Mouse (Mus musculus) liver, adult (tissue): ENCODE measurements around the gene Ipo11.

ENCODE experiments used
- GATA4 ChIP-seq: IDR thresholded peaks from 2 replicates; pipeline ENCODE4 v1.6.1; 2014; ENCODE audit warnings: mild to moderate bottlenecking, low read length; ENCODE audit not compliant: insufficient replicate concordance

Gene Ipo11

DNA sequence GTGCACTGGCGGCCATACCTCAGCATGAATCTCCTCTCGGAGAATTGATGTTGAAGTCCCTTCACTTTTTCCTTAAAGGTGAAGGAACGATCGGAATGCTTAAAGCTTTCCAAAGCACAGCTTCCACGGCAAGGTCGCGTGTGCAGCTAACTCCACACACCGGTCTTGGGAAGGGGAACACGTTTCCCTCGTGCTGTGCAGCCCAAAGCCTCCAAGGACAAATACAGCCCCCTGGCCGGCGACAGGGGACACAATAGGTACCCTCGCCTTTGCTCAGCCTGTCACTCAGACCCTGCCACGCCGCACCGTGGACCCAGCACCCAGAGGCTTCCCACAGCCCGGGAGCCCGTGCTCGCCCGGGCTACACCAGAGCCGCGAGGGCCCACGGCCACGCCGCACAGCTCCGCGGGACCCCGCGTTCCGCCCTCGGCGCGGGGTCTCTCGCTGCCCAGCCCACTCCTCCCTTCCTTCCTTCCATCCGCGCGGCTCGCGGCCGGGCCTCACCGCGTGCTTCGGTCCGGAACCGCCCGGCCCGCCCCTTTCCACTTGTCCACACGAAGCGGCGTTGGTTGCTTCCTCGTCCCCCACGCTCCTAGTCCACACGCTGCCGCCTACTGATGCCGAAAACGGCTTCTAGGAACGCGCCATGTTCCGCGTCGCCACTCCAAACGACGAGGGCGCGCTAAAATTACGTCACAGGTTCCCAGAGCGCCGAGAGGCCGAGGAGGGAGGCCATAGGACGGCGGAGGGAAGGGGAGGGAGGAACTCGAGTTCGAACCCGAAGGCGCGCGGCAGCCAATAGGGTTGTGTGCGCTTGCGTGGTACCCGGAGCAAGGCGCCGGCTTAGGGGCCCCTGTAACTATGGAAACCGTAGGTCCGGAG lies at the start of gene Ipo11:
Gene Ipo11 (minus strand): TSS at position 703 of the 882 bp plus-strand sequence.
- TF ChIP-seq GATA4, result peak; percentile 15; the same call in 1 of the 2 replicates

DNA sequence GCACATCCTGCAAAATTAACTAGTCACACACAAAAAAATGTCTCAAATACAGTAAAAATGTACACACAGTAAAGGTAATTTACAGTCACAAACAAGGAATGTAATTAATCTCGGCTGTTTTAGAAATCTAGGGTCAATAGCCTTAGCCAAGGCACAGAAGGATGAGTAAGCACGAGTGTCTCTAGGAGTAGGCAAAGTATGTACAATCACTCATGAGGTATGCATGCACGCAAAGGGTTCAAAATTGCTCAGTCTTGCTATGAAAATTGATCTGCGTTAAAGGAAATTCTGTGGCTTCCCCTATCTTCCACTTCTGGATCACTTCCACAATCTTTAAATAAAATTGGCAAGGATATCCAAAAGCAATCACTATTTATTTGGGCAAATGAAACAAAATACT lies 24.7 kb upstream of the Ipo11 start:
- TF ChIP-seq GATA4, result no peak

DNA sequence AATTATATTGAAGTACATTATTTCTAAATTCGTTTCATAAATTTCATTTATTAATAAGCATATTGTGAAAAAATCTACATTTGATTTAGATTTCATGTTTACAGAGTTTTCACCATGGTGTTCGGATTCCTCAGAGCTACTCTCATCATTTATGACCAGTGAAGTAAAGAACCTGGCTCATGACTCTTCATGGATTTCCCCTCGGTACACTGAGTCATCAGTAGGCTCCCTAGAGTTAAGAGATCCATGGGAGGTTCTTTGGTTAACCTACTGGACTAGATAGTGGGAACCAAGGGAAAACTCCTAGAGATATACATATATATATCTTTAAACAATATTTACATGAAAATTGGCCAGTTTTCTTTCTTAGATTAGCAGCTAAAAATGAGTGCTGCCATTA lies 23.8 kb upstream of the Ipo11 start:
- no peak for TF ChIP-seq GATA4

DNA sequence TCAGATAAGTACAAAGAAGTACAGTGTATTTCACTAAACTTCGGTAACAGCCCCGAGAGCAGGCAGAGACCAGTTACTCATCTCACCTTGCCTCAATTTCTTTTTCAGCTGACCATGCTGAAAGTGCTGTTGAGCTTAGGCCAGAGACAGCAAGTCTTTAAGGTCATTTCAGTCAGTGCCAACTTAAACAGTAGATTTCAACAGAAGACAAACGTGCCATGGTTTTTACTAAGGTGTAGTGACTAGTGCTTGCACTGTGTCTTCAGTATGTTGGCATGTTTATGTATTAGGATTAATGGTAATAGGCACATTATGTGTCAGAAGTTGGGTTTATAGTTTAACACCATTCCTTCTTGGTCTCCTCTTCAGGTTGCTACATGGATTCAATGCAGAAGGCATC lies 21.5 kb upstream of the Ipo11 start:
- no peak for TF ChIP-seq GATA4

DNA sequence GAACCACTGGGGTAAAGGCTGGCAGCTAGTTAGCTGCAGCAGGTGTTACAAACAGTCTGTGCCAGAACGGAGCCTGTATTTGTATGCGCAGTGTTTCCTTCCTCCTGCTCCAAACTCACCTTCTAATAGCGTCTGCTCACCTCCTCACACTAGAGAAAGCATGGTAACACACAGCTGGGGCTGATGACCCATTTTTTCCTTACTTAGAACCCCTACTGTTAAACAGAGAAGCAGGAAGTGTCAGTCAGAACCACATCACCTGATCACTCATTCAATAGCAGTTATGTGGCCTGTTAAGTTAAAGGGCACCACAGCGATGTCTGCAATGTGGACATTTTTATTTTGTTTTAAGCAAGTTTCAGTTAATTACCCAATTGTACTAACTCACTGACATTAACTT lies 20.8 kb upstream of the Ipo11 start:
- TF ChIP-seq GATA4, result no peak

DNA sequence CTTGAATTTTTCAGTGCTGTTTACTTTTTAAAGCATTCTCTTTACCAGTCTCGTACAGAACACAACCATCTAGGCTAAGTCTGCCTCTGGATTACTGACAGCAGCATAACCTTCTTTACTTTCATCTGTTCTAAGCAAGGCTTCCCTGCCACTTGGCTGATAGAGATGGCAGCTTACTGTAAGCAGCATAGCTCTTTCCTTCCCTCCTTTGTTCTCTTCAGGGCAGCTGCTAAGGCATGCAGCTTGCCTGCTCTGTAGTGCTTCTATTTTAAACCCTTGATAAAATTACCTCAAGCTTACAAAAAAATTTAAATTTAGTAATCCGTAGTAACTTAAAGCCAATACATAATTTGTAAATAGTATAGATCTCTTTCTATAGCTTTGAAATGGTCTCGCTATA lies 18.1 kb upstream of the Ipo11 start:
- TF ChIP-seq GATA4, result no peak

DNA sequence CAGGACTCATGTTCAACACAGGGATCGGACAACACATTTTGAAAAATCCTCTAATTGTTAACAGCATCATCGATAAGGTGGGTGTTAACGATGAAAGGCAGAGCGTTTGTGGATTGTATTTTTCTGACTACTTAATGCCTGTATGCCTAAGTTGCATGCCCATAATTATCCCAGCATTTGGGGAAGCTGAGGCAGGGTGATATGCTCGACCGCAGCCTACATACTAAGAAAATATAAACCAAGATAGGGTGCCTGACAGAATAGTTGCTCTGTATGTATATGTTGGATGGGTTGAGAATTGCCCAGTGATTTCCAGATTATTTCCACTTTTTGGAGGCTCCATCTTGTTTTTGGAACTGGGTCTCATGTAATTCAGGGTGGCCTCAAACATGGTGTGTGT lies 10.8 kb upstream of the Ipo11 start:
- no peak for TF ChIP-seq GATA4

DNA sequence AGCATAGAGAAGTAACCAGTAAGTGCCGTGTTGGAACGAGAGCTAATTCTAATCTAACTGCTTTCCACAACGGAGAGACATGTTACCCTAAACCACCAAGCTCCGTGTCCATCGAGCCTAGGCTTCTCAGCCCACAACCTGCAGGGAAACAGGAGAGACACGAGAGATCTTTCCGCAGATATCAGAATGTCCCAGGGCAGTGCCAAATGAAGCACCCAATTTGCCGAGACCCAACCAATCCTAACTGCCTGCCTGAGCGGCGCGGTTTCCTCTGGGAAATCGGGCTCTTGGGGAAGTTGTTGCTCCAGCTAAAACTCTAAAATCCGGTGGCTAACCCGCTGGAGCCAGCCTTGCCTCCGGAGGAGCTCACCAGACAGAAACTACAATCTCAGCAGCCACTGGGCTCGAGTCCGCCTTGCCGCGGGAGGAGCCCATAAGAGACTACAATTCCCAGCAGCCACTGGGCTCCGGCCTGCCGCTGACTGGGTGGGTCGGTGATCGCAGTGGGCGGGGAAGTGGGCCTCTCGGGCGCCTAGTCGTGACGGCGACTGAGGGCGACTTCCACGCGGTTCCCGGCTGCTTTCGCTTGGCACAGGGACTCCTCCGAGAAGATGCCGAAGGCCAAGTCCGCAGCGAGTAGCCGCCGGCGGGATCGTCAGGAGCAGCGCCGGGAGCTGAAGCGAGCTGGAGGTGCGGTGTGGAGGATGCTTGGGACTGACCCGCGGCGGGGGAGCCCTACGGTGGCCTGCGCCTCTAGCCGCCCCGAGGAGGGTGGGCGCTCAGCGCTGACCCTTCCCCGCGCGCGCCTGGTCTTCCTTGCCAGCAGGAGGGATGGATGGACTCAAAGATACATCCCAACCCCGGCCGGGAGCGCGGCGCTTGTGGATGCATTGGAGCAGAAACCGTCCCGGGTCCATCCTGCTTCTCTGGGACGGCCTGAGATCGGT lies 10.1 kb upstream of the Ipo11 start, which contains the start of gene Dimt1:
Gene Dimt1 (plus strand): TSS at position 534 of the 947 bp plus-strand sequence.
- no peak for TF ChIP-seq GATA4

DNA sequence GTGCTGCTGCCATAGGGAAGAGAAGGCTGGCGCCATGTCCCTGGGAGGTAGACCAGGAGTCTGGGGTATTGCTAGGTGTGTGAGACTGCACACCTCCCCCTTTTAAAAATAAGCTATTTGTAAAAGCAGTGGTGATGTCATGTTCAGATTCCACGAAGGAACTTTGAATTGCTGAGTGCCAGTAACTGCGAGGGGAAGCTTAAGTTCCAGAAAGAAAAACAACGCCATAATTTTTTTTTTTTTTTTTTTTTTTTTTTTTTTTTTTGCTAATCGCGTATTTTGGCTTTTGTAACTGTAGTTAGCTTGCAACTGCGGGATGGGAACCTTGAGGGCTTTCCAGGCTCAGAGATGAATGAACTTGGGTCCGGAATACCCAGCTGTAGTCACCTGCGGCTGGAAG lies 8.8 kb upstream of the Ipo11 start:
- TF ChIP-seq GATA4, result no peak

DNA sequence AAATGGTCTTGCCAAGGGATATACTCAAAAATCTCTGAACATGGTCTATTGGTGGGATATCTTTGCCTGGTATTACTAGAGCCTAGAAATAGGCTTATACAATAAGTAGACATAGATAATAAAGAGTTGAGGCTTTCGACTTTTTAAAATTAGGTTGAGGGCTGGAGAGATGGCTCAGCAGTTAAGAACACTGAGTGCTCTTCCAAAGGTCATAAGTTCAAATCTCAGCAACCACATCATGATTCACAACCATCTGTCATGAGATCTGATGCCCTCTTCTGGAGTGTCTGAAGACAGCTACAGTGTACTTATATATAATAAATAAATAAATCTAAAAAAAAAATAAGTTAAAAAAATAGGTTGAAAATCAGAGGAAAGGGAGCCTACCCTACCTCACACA lies 6.0 kb upstream of the Ipo11 start:
- no peak for TF ChIP-seq GATA4

DNA sequence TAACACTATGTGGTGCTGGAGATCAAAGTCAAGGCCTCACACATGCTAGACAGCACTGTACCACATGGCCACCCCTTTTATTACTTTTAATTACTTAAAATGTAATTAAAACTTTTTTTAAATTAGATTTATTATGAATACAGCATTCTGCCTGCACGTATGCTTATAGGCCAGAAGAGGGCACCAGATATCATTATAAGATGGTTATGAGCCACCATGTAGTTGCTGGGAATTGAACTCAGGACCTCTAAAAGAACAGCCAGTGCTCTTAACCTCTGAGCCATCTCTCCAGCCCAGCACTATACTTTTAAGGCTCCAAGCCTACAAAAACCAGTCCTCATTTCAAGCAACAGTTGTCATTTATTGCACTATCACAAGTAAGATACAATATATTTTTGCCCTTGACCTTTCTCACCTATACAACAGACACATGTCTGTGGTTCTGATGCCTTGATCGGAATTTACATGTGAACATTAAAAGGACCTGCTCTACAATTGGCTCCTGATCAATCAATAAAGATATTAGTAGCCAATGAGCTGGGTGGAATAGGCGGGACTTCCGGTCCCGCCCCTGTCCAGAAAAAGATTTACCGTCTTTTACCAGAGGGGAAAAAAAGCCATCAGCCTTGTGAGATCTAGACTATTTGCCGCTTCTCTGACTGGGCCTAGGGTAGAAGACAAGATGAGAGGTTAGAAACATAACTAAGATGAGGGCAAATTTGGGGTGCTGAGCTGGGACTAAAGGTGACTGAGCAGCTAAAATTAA lies 4.6 kb upstream of the Ipo11 start:
- TF ChIP-seq GATA4, result no peak

DNA sequence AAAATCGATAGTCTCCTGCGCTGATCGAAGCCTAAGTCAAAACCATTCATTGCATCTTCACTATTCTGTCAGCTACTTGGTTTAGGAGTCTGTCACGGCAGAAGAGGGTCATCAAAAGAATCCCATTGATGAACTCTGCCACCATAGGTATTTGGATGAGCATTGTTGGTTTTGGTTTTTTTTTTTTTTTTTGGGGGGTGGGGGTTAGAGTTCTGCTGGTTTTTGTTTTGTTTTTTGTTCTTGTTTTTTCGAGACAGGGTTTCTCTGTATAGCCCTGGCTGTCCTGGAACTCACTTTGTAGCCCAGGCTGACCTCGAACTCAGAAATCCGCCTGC lies 347 bp upstream of the Ipo11 start:
- no peak for TF ChIP-seq GATA4

DNA sequence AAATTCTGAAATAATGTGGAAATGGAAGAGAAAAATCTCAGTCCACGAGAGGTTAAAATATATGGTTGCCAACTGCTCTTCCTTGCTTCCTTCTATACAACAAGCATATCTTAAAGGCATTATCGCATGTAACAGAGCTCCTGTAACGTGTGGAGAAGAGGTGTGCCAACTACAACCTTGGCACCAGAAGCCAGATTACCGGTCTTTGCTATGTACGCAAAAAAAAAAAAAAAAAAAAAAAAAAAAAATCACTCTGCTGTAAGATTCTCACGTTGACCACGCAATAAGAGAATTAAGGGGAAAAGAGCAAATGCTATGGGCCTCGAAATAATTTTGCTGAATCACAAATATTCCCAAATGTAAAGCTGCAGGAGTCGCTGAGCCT lies 895 bp downstream of the Ipo11 start:
- no peak for TF ChIP-seq GATA4

DNA sequence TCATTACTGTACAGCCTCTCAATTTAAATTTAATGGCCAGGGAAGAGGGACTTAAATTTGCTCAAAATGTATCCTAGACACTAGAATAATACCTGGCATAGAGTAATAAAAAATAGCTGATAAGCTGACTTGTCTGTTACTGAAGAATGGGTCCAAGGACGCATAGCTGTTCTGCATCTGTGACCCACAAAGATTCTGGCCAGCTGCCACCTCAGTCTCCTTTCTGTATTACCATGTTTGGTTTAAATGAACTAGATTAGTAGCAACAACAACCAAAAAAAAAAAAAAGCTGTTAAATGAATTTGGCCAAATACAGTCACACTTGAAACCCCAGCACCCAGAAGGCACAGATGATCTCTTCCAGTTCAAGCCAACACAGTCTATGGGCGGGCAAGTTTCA lies 7.6 kb downstream of the Ipo11 start:
- TF ChIP-seq GATA4, result no peak

DNA sequence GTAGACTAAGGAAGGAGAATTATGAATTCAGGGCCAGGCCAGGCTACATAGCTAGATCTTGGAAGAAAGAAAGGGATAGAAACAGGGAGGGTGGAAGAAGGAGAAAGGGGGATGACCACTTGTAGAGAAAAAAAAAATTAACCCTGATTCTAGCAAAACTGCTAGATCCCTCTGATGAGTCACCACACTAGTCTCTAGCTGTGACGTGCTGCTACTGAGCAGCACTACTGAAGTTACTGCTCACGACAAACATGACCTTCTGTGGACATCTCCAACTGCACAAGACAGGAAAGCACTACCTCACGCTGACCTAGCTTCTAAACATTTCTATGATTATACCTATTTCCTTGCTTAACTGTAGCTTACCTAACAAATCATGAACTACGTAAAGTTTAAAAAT lies 8.5 kb downstream of the Ipo11 start:
- TF ChIP-seq GATA4, result no peak

DNA sequence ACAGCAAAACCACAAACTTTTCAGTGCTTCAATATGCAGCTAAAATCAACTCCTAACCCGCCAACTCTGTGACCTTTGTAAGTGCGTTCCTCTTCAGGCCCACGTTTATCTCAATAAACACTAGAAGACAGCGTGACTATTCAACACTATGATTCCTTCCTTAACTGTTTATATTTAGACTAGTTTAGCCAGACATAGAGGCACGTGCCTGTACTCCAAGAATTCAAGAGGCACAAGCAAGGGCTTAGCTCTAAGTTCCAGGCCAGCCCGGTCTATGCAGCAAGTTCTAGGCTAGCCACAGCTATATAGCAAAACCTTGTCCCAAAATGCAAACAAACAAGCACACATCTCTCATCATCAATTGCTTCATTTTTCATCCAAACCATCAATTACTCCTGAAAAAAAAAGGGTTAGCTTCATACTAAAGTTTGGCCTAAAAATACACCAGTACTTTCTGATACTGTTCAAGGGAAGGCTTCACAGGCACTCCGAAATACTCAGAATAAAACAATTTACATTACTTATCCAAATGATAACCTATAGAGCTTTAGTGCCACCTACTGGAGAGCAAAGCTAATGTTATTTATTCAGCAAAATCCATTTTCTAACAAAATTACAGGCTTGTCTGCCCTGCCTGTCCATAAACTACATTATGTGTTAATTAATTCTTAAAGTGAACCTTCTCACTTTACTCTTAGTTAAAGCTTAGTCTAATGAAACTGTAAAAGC lies 18.3 kb downstream of the Ipo11 start:
- TF ChIP-seq GATA4, result no peak
